Mouse (Mus musculus): ENCODE measurements around the gene Bag2. TPM values are rescaled to one million over a fixed set of nuclear protein-coding genes. Genes with fewer than 3 reads are reported as not detected.

Gene Bag2
- total RNA-seq, 2 experiments from 2014 or later = 11.7 to 12.2 TPM

- intact Hi-C loops (cut with DNase I) = no loop called here
- DNase-seq (ENCODE audit: low spot score in 2 of 2) = no peak
These were observed 45.6 kb downstream of the Bag2 start for GRCm38 (mm10) chr1:33712026-33712425.

- intact Hi-C loops (cut with DNase I) = no loop called here
- DNase-seq (ENCODE audit: low spot score in 2 of 2) = no peak
These were observed 48.0 kb downstream of the Bag2 start for GRCm38 (mm10) chr1:33709615-33710014.

GRCm38 (mm10) chr1:33701244-33701643, 56.4 kb downstream of the Bag2 start:
- intact Hi-C loops (cut with DNase I) = no loop called here

GRCm38 (mm10) chr1:33696016-33696415, 61.6 kb downstream of the Bag2 start:
- intact Hi-C loops (cut with DNase I) = no loop called here
- no peak for DNase-seq (ENCODE audit: low spot score in 2 of 2)

More at GRCm38 (mm10) chr1:33701244-33701643, 56.4 kb downstream of the Bag2 start:
- DNase-seq (ENCODE audit: low spot score in 2 of 2) = no peak

Other genes with a start within 250 kb of the Bag2 start
- gene Prim2, start 88.0 kb downstream of the Bag2 start, total RNA-seq (2021) = 1 to 10 TPM; 6.3 to 7.1 TPM
- 10 to 100 TPM; 27.4 to 32.1 TPM for gene Rab23, start 37.9 kb downstream of the Bag2 start, total RNA-seq (2021)
- gene Zfp451, start 56.8 kb upstream of the Bag2 start, total RNA-seq (2021) = 10 to 100 TPM; 51.2 to 62.0 TPM
- 100 to 1,000 TPM; 128 to 136 TPM for gene Bend6, start 150.0 kb upstream of the Bag2 start, total RNA-seq (2021)
- gene Dst, start 150.4 kb upstream of the Bag2 start, total RNA-seq (2021) = 100 to 1,000 TPM; 243 to 269 TPM

Data from left cerebral cortex, postnatal 36 days (tissue).